Mouse (Mus musculus): Measurements from ENCODE around the gene Tcf23. TPM values are rescaled to one million over a fixed set of nuclear protein-coding genes. Genes with fewer than 3 reads are reported as not detected.

Gene Tcf23
- total and polyA plus RNA-seq, 2 experiments from 2014 or later = 0.15 TPM; not detected in 1

- Histone ChIP-seq H3K9ac (replicated peaks; ENCODE audit: low read depth, low read length) (no peak overlapping the region), H3K4me1 (ENCODE audit: control insufficient read depth, insufficient read depth) (no peaks in the 10 kb centered on the region), H3K27me3 (ENCODE audit: control insufficient read depth, insufficient read depth, low read length) (no peaks in the 10 kb centered on the region), H3K36me3 (replicated peaks; ENCODE audit: control insufficient read depth, insufficient read depth, low read length) (no peaks in the 10 kb centered on the region), H3K9me3 (replicated peaks; ENCODE audit: control insufficient read depth, low read length) (no peaks in the 10 kb centered on the region), H3K27ac (ENCODE audit: low read depth) (no peak overlapping the region), H3K4me2 (ENCODE audit: low read depth, low read length) (no peak overlapping the region), H3K4me3 (ENCODE audit: low read depth, low read length) (no peak overlapping the region)
- DNase-seq (ENCODE audit: low spot score) = peak; percentile 37
- TF ChIP-seq EP300 (IDR thresholded peaks at IDR 0.05; ENCODE audit: low read depth) = no peak
- TF ChIP-seq CTCF (IDR thresholded peaks at IDR 0.05; ENCODE audit: low read depth) = peak; percentile 76
- ATAC-seq (ENCODE audit: insufficient read depth, low read depth) = peak; percentile 43; the same call in 1 of the 2 replicates
- WGBS = 33% methylated on average over 5 of the region's 5 CpGs
Observed at GRCm38 (mm10) chr5:30998306-30998705, 29.8 kb downstream of the Tcf23 start.

- H3K27ac ChIP-seq (ENCODE audit: low read depth) = no peak overlapping the region
- TF ChIP-seq EP300 (IDR thresholded peaks at IDR 0.05; ENCODE audit: low read depth) (no peak), CTCF (IDR thresholded peaks at IDR 0.05; ENCODE audit: low read depth) (no peak)
- H3K4me2 ChIP-seq (ENCODE audit: low read depth, low read length) = no peak overlapping the region
- no peaks in the 10 kb centered on the region for H3K36me3 ChIP-seq (replicated peaks; ENCODE audit: control insufficient read depth, insufficient read depth, low read length)
- H3K27me3 ChIP-seq (ENCODE audit: control insufficient read depth, insufficient read depth, low read length) = no peaks in the 10 kb centered on the region
- H3K4me3 ChIP-seq (ENCODE audit: low read depth, low read length) = no peak overlapping the region
- H3K4me1 ChIP-seq (ENCODE audit: control insufficient read depth, insufficient read depth) = no peaks in the 10 kb centered on the region
- DNase-seq (ENCODE audit: low spot score) = no peak
- WGBS = 78% methylated on average over 5 of the region's 5 CpGs
- no peaks in the 10 kb centered on the region for H3K9me3 ChIP-seq (replicated peaks; ENCODE audit: control insufficient read depth, low read length)
- ATAC-seq (ENCODE audit: insufficient read depth, low read depth) = no peak
- no peak overlapping the region for H3K9ac ChIP-seq (replicated peaks; ENCODE audit: low read depth, low read length)
Observed at GRCm38 (mm10) chr5:30999324-30999723, 30.9 kb downstream of the Tcf23 start.

GRCm38 (mm10) chr5:31000122-31000521, 31.7 kb downstream of the Tcf23 start:
- Histone ChIP-seq H3K9me3 (replicated peaks; ENCODE audit: control insufficient read depth, low read length) (no peaks in the 10 kb centered on the region), H3K27me3 (ENCODE audit: control insufficient read depth, insufficient read depth, low read length) (no peaks in the 10 kb centered on the region), H3K4me1 (ENCODE audit: control insufficient read depth, insufficient read depth) (no peaks in the 10 kb centered on the region), H3K4me3 (ENCODE audit: low read depth, low read length) (no peak overlapping the region), H3K4me2 (ENCODE audit: low read depth, low read length) (no peak overlapping the region), H3K9ac (replicated peaks; ENCODE audit: low read depth, low read length) (no peak overlapping the region), H3K36me3 (replicated peaks; ENCODE audit: control insufficient read depth, insufficient read depth, low read length) (no peaks in the 10 kb centered on the region), H3K27ac (ENCODE audit: low read depth) (0 out of 2 replicates have a peak overlapping the region, but pooled peaks have one; percentile 34)
- ATAC-seq (ENCODE audit: insufficient read depth, low read depth) = no peak
- TF ChIP-seq EP300 (IDR thresholded peaks at IDR 0.05; ENCODE audit: low read depth) (no peak), CTCF (IDR thresholded peaks at IDR 0.05; ENCODE audit: low read depth) (no peak)
- DNase-seq (ENCODE audit: low spot score) = no peak
- 48% methylated on average over 7 of the region's 7 CpGs for WGBS

- Histone ChIP-seq H3K4me2 (ENCODE audit: low read depth, low read length) (no peak overlapping the region), H3K4me1 (ENCODE audit: control insufficient read depth, insufficient read depth) (no peaks in the 10 kb centered on the region), H3K4me3 (ENCODE audit: low read depth, low read length) (no peak overlapping the region), H3K27me3 (ENCODE audit: control insufficient read depth, insufficient read depth, low read length) (no peaks in the 10 kb centered on the region), H3K36me3 (replicated peaks; ENCODE audit: control insufficient read depth, insufficient read depth, low read length) (no peaks in the 10 kb centered on the region), H3K9me3 (replicated peaks; ENCODE audit: control insufficient read depth, low read length) (no peaks in the 10 kb centered on the region), H3K27ac (ENCODE audit: low read depth) (no peak overlapping the region), H3K9ac (replicated peaks; ENCODE audit: low read depth, low read length) (no peak overlapping the region)
- 76% methylated on average over 2 of the region's 2 CpGs for WGBS
- ATAC-seq (ENCODE audit: insufficient read depth, low read depth) (no peak), DNase-seq (ENCODE audit: low spot score) (no peak)
- TF ChIP-seq EP300 (IDR thresholded peaks at IDR 0.05; ENCODE audit: low read depth) (no peak), CTCF (IDR thresholded peaks at IDR 0.05; ENCODE audit: low read depth) (no peak)
Observed at GRCm38 (mm10) chr5:31000993-31001392, 32.5 kb downstream of the Tcf23 start.

GRCm38 (mm10) chr5:31001560-31001959, 33.1 kb downstream of the Tcf23 start:
- Histone ChIP-seq H3K27ac (ENCODE audit: low read depth) (no peak overlapping the region), H3K36me3 (replicated peaks; ENCODE audit: control insufficient read depth, insufficient read depth, low read length) (no peaks in the 10 kb centered on the region), H3K27me3 (ENCODE audit: control insufficient read depth, insufficient read depth, low read length) (no peaks in the 10 kb centered on the region), H3K4me3 (ENCODE audit: low read depth, low read length) (no peak overlapping the region), H3K9me3 (replicated peaks; ENCODE audit: control insufficient read depth, low read length) (no peaks in the 10 kb centered on the region), H3K4me2 (ENCODE audit: low read depth, low read length) (no peak overlapping the region), H3K4me1 (ENCODE audit: control insufficient read depth, insufficient read depth) (no peaks in the 10 kb centered on the region), H3K9ac (replicated peaks; ENCODE audit: low read depth, low read length) (no peak overlapping the region)
- TF ChIP-seq CTCF (IDR thresholded peaks at IDR 0.05; ENCODE audit: low read depth) (no peak), EP300 (IDR thresholded peaks at IDR 0.05; ENCODE audit: low read depth) (no peak)
- WGBS = 78% methylated on average over 4 of the region's 4 CpGs
- DNase-seq (ENCODE audit: low spot score) (no peak), ATAC-seq (ENCODE audit: insufficient read depth, low read depth) (no peak)

- Histone ChIP-seq H3K27me3 (ENCODE audit: control insufficient read depth, insufficient read depth, low read length) (no peaks in the 10 kb centered on the region), H3K36me3 (replicated peaks; ENCODE audit: control insufficient read depth, insufficient read depth, low read length) (no peaks in the 10 kb centered on the region), H3K4me3 (ENCODE audit: low read depth, low read length) (no peak overlapping the region), H3K9me3 (replicated peaks; ENCODE audit: control insufficient read depth, low read length) (no peaks in the 10 kb centered on the region), H3K4me2 (ENCODE audit: low read depth, low read length) (no peak overlapping the region), H3K27ac (ENCODE audit: low read depth) (no peak overlapping the region), H3K9ac (replicated peaks; ENCODE audit: low read depth, low read length) (no peak overlapping the region), H3K4me1 (ENCODE audit: control insufficient read depth, insufficient read depth) (no peaks in the 10 kb centered on the region)
- WGBS = under 1% methylated on average over 5 of the region's 5 CpGs
- TF ChIP-seq CTCF (IDR thresholded peaks at IDR 0.05; ENCODE audit: low read depth) (peak; percentile 90), EP300 (IDR thresholded peaks at IDR 0.05; ENCODE audit: low read depth) (no peak)
- ATAC-seq (ENCODE audit: insufficient read depth, low read depth) = peak; percentile 79
- DNase-seq (ENCODE audit: low spot score) = peak; percentile 76
Observed at GRCm38 (mm10) chr5:31004184-31004583, 35.7 kb downstream of the Tcf23 start.
